Mouse (Mus musculus): Measurements from ENCODE around the gene Scp2. TPM values are rescaled to one million over a fixed set of nuclear protein-coding genes. Genes with fewer than 3 reads are reported as not detected.

Gene Scp2
- polyA plus RNA-seq (2015; fragmentation: Nextera tagmentation; extraction: Ambion mirVana): 251 and 261 TPM in 2 replicates

GRCm38 (mm10) chr4:108144880-108145279, at the start of gene Scp2:
Gene Scp2 (minus strand): TSS chr4:108144998.

GRCm38 (mm10) chr4:108165152-108165895, 20.5 kb upstream of the Scp2 start, which contains the start of gene Echdc2:
Gene Echdc2 (plus strand): TSS chr4:108165437.

GRCm38 (mm10) chr4:108096345-108096744, 48.5 kb downstream of the Scp2 start, which contains the start of gene Podn:
Gene Podn (minus strand): TSS chr4:108096445.

Small RNA genes within 50 kb of the gene (microRNA-seq; reads per million reads assigned to microRNA genes)
- not detected for gene Mir6397

Other genes starting within 250 kb of the Scp2 start
- 13.4 and 13.8 TPM in 2 replicates for gene Cpt2, start 221.4 kb downstream of the Scp2 start, polyA plus RNA-seq (2015; fragmentation: Nextera tagmentation; extraction: Ambion mirVana)
- gene Slc1a7, start 176.7 kb downstream of the Scp2 start, polyA plus RNA-seq (2015; fragmentation: Nextera tagmentation; extraction: Ambion mirVana): not detected in 2 replicates
- gene Podn, start 48.6 kb downstream of the Scp2 start, polyA plus RNA-seq (2015; fragmentation: Nextera tagmentation; extraction: Ambion mirVana): 1.0 and 1.5 TPM in 2 replicates
- gene Echdc2, start 20.4 kb upstream of the Scp2 start, polyA plus RNA-seq (2015; fragmentation: Nextera tagmentation; extraction: Ambion mirVana): 11.8 and 12.0 TPM in 2 replicates
- not detected in 2 replicates for gene Zyg11a, start 73.0 kb upstream of the Scp2 start, polyA plus RNA-seq (2015; fragmentation: Nextera tagmentation; extraction: Ambion mirVana)
- 22.1 and 26.1 TPM in 2 replicates for gene Zyg11b, start 156.1 kb upstream of the Scp2 start, polyA plus RNA-seq (2015; fragmentation: Nextera tagmentation; extraction: Ambion mirVana)
- gene Coa7, start 183.1 kb upstream of the Scp2 start, polyA plus RNA-seq (2015; fragmentation: Nextera tagmentation; extraction: Ambion mirVana): 47.7 and 53.1 TPM in 2 replicates
- gene Shisal2a, start 238.4 kb upstream of the Scp2 start, polyA plus RNA-seq (2015; fragmentation: Nextera tagmentation; extraction: Ambion mirVana): 7.6 and 8.8 TPM in 2 replicates

Measured in neural tube, postnatal 0 days (tissue).